Mouse (Mus musculus) small intestine, adult 2 months (tissue): ENCODE data around the gene Acot7.

Source experiments
- CTCF ChIP-seq: fragments of 200-500 bp; IDR thresholded peaks from 2 replicates; pipeline ENCODE4 v1.5.1; 2012; ENCODE audit warnings: low read depth, mild to moderate bottlenecking, control low read depth, inconsistent platforms, low read length, moderate library complexity, mixed read lengths; ENCODE audit not compliant: insufficient replicate concordance, insufficient read length; ENCODE audit errors: extremely low read depth
- POLR2A ChIP-seq: fragments of 200-500 bp; IDR thresholded peaks from 2 replicates; pipeline ENCODE4 v1.6.1; 2012; ENCODE audit warnings: low read depth, mild to moderate bottlenecking, control low read depth, inconsistent platforms, low read length, moderate library complexity

DNA sequence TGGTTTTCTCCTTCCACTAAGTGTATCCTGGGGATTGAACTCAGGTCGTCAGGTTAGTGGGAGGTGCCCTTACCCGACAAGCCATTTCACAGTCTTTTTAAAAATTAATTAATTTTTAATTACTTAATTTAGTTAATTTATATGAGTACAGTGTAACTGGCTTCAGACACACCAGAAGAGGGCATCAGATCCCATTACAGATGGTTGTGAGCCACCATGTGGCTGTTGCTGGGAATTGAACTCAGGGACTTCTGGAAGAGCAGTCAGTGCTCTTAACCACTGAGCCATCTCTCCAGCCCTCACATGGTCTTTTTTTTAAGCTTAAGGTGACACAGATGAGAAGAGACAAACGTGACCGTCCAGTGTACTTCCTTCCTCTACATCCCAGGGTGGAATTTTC, 22.9 kb upstream of the Acot7 start:
- TF ChIP-seq CTCF, result no peak
- no peak for TF ChIP-seq POLR2A
